Mouse (Mus musculus) limb, embryonic 15.5 days (tissue): Measurements from ENCODE around the gene Nr2c2ap. TPM values are rescaled to one million over a fixed set of nuclear protein-coding genes. Genes with fewer than 3 reads are reported as not detected.
A peak's percentile ranks its signal among the peaks of the same experiment; 100 is the strongest.

Source experiments
- ATAC-seq: fragments of 200-750 bp; cut with Nextera tagmentation; 2 replicates; pipeline ENCODE4 v1.8.0; 2017; ENCODE audit warnings: low read depth, moderate TSS enrichment; ENCODE audit not compliant: insufficient number of reproducible peaks, low FRiP score, low TSS enrichment
- H3K27ac ChIP-seq: fragments of 300-500 bp; sonication (generic); 2 replicates; pipeline ENCODE4 v1.5.1; 2015; ENCODE audit warnings: moderate library complexity, mild to moderate bottlenecking, inconsistent platforms
- H3K27me3 ChIP-seq: fragments of 300-500 bp; sonication (generic); 2 replicates; pipeline ENCODE4 v1.6.1; 2015; ENCODE audit warnings: inconsistent platforms
- H3K36me3 ChIP-seq: fragments of 300-500 bp; sonication (generic); 2 replicates; pipeline ENCODE4 v1.6.1; 2015; ENCODE audit warnings: inconsistent platforms
- H3K4me1 ChIP-seq: fragments of 300-500 bp; sonication (generic); 2 replicates; pipeline ENCODE4 v1.6.1; 2015; ENCODE audit warnings: inconsistent platforms
- H3K4me2 ChIP-seq: fragments of 300-500 bp; sonication (generic); 2 replicates; pipeline ENCODE4 v1.6.1; 2015; ENCODE audit warnings: mild to moderate bottlenecking, inconsistent platforms
- H3K4me3 ChIP-seq: fragments of 300-500 bp; sonication (generic); 2 replicates; pipeline ENCODE4 v1.5.1; 2015; ENCODE audit warnings: mild to moderate bottlenecking, inconsistent platforms
- H3K9ac ChIP-seq: fragments of 300-500 bp; sonication (generic); 2 replicates; pipeline ENCODE4 v1.6.1; 2015; ENCODE audit warnings: inconsistent platforms
- H3K9me3 ChIP-seq: fragments of 300-500 bp; sonication (generic); 2 replicates; pipeline ENCODE4 v1.6.1; 2016; ENCODE audit warnings: inconsistent platforms
- WGBS: fragments of 180-500 bp; shearing (Covaris S2); methylation state at CpG from one replicate; pipeline ENCODE4 v1.1.7; 2015; 5-methylcytosine and 5-hydroxymethylcytosine counted together
- polyA plus RNA-seq: library from polyadenylated mRNA; unstranded; fragments of >200 nt; fragmentation: Nextera tagmentation; extraction: Ambion mirVana; gene quantifications from 2 replicates; pipeline ENCODE4 v1.2.1, GENCODE M21; 2015

Nr2c2ap gene
- polyA plus RNA-seq, 1 experiment from 2014 or later = 31.2 TPM

GRCm38 (mm10) chr8:70124992-70125391, 6.1 kb upstream of the Nr2c2ap start:
- H3K4me3 ChIP-seq = no peak overlapping the region
- H3K9me3 ChIP-seq = no peaks in the 10 kb centered on the region
- H3K36me3 ChIP-seq = no peaks in the 10 kb centered on the region
- peaks cover 11% of the 10 kb centered on the region for H3K4me1 ChIP-seq
- no peak overlapping the region for H3K9ac ChIP-seq
- 62% methylated on average over 8 of the region's 8 CpGs for WGBS
- peaks cover 15% of the 10 kb centered on the region for H3K27me3 ChIP-seq
- H3K4me2 ChIP-seq = no peak overlapping the region
- no peak for ATAC-seq
- no peak overlapping the region for H3K27ac ChIP-seq

- Histone ChIP-seq H3K4me2 (no peak overlapping the region), H3K4me3 (no peak overlapping the region), H3K4me1 (peaks cover 22% of the 10 kb centered on the region), H3K36me3 (peaks cover 13% of the 10 kb centered on the region), H3K27me3 (no peaks in the 10 kb centered on the region), H3K27ac (no peak overlapping the region), H3K9ac (0 out of 2 replicates have a peak overlapping the region, but pooled peaks have one; percentile 8), H3K9me3 (no peaks in the 10 kb centered on the region)
- WGBS = 72% methylated on average over 3 of the region's 3 CpGs
- ATAC-seq = no peak
These were observed 2.7 kb upstream of the Nr2c2ap start for GRCm38 (mm10) chr8:70128435-70128834.

- Histone ChIP-seq H3K9ac (no peak overlapping the region), H3K36me3 (peaks cover 22% of the 10 kb centered on the region), H3K4me3 (no peak overlapping the region), H3K4me1 (peaks cover 22% of the 10 kb centered on the region), H3K4me2 (no peak overlapping the region), H3K9me3 (no peaks in the 10 kb centered on the region), H3K27me3 (no peaks in the 10 kb centered on the region), H3K27ac (peak overlapping the region; percentile 38; the same call in 1 of the 2 replicates)
- ATAC-seq = no peak
- WGBS = 64% methylated on average over 9 of the region's 9 CpGs
These were observed 1.7 kb upstream of the Nr2c2ap start for GRCm38 (mm10) chr8:70129309-70129952.

GRCm38 (mm10) chr8:70130066-70130465, 1.1 kb upstream of the Nr2c2ap start:
- 84% methylated on average over 3 of the region's 3 CpGs for WGBS
- 0 out of 2 replicates have a peak overlapping the region, but pooled peaks have one; percentile 38 for H3K27ac ChIP-seq
- H3K9me3 ChIP-seq = no peaks in the 10 kb centered on the region
- no peak overlapping the region for H3K4me3 ChIP-seq
- peaks cover 22% of the 10 kb centered on the region for H3K4me1 ChIP-seq
- H3K4me2 ChIP-seq = no peak overlapping the region
- peaks cover 29% of the 10 kb centered on the region for H3K36me3 ChIP-seq
- no peak overlapping the region for H3K9ac ChIP-seq
- no peak for ATAC-seq
- H3K27me3 ChIP-seq = no peaks in the 10 kb centered on the region

GRCm38 (mm10) chr8:70134086-70134485, 3.0 kb downstream of the Nr2c2ap start:
- Histone ChIP-seq H3K4me1 (peaks cover 25% of the 10 kb centered on the region), H3K36me3 (peaks cover 46% of the 10 kb centered on the region), H3K9ac (no peak overlapping the region), H3K4me3 (no peak overlapping the region), H3K4me2 (no peak overlapping the region), H3K27me3 (no peaks in the 10 kb centered on the region), H3K9me3 (no peaks in the 10 kb centered on the region), H3K27ac (no peak overlapping the region)
- no peak for ATAC-seq
- 91% methylated on average over 5 of the region's 5 CpGs for WGBS

- Histone ChIP-seq H3K9me3 (no peaks in the 10 kb centered on the region), H3K9ac (no peak overlapping the region), H3K4me3 (no peak overlapping the region), H3K4me2 (no peak overlapping the region), H3K4me1 (peaks cover 26% of the 10 kb centered on the region), H3K27ac (no peak overlapping the region), H3K36me3 (peaks cover 46% of the 10 kb centered on the region), H3K27me3 (no peaks in the 10 kb centered on the region)
- no peak for ATAC-seq
- WGBS = 91% methylated on average over 9 of the region's 9 CpGs
These were observed 3.8 kb downstream of the Nr2c2ap start for GRCm38 (mm10) chr8:70134931-70135330.

GRCm38 (mm10) chr8:70136591-70136990, 5.5 kb downstream of the Nr2c2ap start:
- Histone ChIP-seq H3K4me3 (no peak overlapping the region), H3K27ac (no peak overlapping the region), H3K9me3 (no peaks in the 10 kb centered on the region), H3K4me1 (peaks cover 30% of the 10 kb centered on the region), H3K9ac (no peak overlapping the region), H3K36me3 (peaks cover 46% of the 10 kb centered on the region), H3K4me2 (no peak overlapping the region), H3K27me3 (no peaks in the 10 kb centered on the region)
- WGBS = 80% methylated on average over 4 of the region's 4 CpGs
- ATAC-seq = no peak

- H3K9me3 ChIP-seq = no peaks in the 10 kb centered on the region
- H3K36me3 ChIP-seq = peaks cover 44% of the 10 kb centered on the region
- no peak overlapping the region for H3K9ac ChIP-seq
- H3K27me3 ChIP-seq = no peaks in the 10 kb centered on the region
- ATAC-seq = no peak
- H3K27ac ChIP-seq = no peak overlapping the region
- peaks cover 24% of the 10 kb centered on the region for H3K4me1 ChIP-seq
- peak overlapping the region; percentile 57 for H3K4me2 ChIP-seq
- H3K4me3 ChIP-seq = peak overlapping the region; percentile 86
- 72% methylated on average over 4 of the region's 4 CpGs for WGBS
These were observed 6.8 kb downstream of the Nr2c2ap start for GRCm38 (mm10) chr8:70137890-70138289.

GRCm38 (mm10) chr8:70139026-70139857, 8.1 kb downstream of the Nr2c2ap start, which contains the start of the genes Rfxank, Borcs8 and Mef2b:
TSS of gene Rfxank (minus strand) at chr8:70139154.
TSS of gene Borcs8 (plus strand) at chr8:70139499.
TSS of gene Mef2b (plus strand) at chr8:70139711.
- under 1% methylated on average over 46 of the region's 46 CpGs for WGBS
- Histone ChIP-seq H3K9me3 (no peaks in the 10 kb centered on the region), H3K27me3 (no peaks in the 10 kb centered on the region), H3K9ac (peak within 1 kb of the TSS; percentile 80), H3K27ac (peak within 1 kb of the TSS; percentile 91), H3K4me3 (peak within 1 kb of the TSS; percentile 86), H3K4me2 (peak within 1 kb of the TSS; percentile 65), H3K4me1 (peaks cover 21% of the 10 kb centered on the region), H3K36me3 (peaks cover 41% of the 10 kb centered on the region)
- ATAC-seq = peak; percentile 97

GRCm38 (mm10) chr8:70139981-70140380, 8.8 kb downstream of the Nr2c2ap start:
- Histone ChIP-seq H3K4me2 (peak overlapping the region; percentile 65), H3K9me3 (no peaks in the 10 kb centered on the region)
- no peak for ATAC-seq

GRCm38 (mm10) chr8:70147678-70148607, 16.8 kb downstream of the Nr2c2ap start:
- H3K4me2 ChIP-seq = no peak overlapping the region
- no peak overlapping the region for H3K9ac ChIP-seq
- no peak for ATAC-seq
- no peaks in the 10 kb centered on the region; the same call in 1 of the 2 replicates for H3K27me3 ChIP-seq
- H3K4me1 ChIP-seq = peaks cover 13% of the 10 kb centered on the region
- no peaks in the 10 kb centered on the region for H3K9me3 ChIP-seq
- H3K36me3 ChIP-seq = peaks cover 44% of the 10 kb centered on the region
- no peak overlapping the region for H3K4me3 ChIP-seq
- no peak overlapping the region for H3K27ac ChIP-seq
- WGBS = 89% methylated on average over 7 of the region's 7 CpGs

More at GRCm38 (mm10) chr8:70139981-70140380, 8.8 kb downstream of the Nr2c2ap start:
- H3K36me3 ChIP-seq = peaks cover 41% of the 10 kb centered on the region
- peak overlapping the region; percentile 80 for H3K9ac ChIP-seq
- H3K4me3 ChIP-seq = peak overlapping the region; percentile 86
- H3K27ac ChIP-seq = peak overlapping the region; percentile 91
- WGBS = 7% methylated on average over 9 of the region's 9 CpGs
- no peaks in the 10 kb centered on the region for H3K27me3 ChIP-seq
- peaks cover 21% of the 10 kb centered on the region for H3K4me1 ChIP-seq
